ENCODE assay signal across 19 mouse cellular contexts in the genomic region with DNA sequence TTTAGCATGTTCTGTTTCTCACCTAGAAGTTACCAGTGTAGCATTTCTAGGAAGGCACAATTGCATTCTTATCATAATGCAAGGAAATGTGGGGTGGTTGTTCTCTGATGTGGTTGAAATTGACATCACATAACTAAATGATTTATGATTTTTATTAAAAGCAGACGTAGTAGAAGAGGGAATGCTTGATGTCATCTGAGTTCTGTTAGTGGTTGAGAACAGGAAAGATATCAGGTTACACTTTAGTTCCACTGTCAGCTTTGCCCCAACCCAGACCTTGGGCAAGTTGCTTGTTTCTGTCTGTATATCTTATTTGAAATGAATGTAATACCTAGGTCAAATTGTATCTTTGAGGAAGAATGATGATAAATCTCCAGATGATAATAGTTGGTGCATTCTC.
DNase-seq lines count a peak whose midpoint lies in the region; ATAC-seq and TF ChIP-seq lines count a peak whose summit lies in the region.
"Had no signal": no experiment of that assay in that cellular context is flagged by ENCODE, and none has a peak within 500 bp of the region (broad histone marks: within the 10 kb centered on the region; RNA-seq: fewer than 3 reads in every experiment).

No protein-coding gene starts in this region.

- no peak overlapping the region for H3K4me3 ChIP-seq in limb, embryonic 14.5 days (replicated peaks; ENCODE audit: low read length)
- no peak overlapping the region for H3K4me3 ChIP-seq in limb, embryonic 10.5 days
- no peak overlapping the region for H3K4me3 ChIP-seq in intestine, embryonic 15.5 days (replicated peaks)
- H3K4me3 ChIP-seq: forebrain, embryonic 12.5 days; hindbrain, embryonic 12.5 days; layer of hippocampus, adult 2 months; left cerebral cortex, adult 2 months; midbrain, embryonic 12.5 days had no signal

- no peaks in the 10 kb centered on the region for H3K9me3 ChIP-seq in limb, embryonic 14.5 days (ENCODE audit: control insufficient read depth, low read length)
- H3K9me3 ChIP-seq in limb, embryonic 10.5 days (replicated peaks), result no peaks in the 10 kb centered on the region
- H3K9me3 ChIP-seq in intestine, embryonic 15.5 days, result no peaks in the 10 kb centered on the region
- H3K9me3 ChIP-seq: forebrain, embryonic 12.5 days; hindbrain, embryonic 12.5 days; midbrain, embryonic 12.5 days had no signal

- H3K9ac ChIP-seq in limb, embryonic 14.5 days (ENCODE audit: low read depth, low read length, severe bottlenecking), result no peak overlapping the region
- H3K9ac ChIP-seq in intestine, embryonic 15.5 days, result no peak overlapping the region
- H3K9ac ChIP-seq: forebrain, embryonic 12.5 days; hindbrain, embryonic 12.5 days; midbrain, embryonic 12.5 days had no signal

- H3K27ac ChIP-seq in limb, embryonic 14.5 days (replicated peaks; ENCODE audit: low read depth, low read length), result no peak overlapping the region
- H3K27ac ChIP-seq in limb, embryonic 10.5 days, result no peak overlapping the region
- H3K27ac ChIP-seq in intestine, embryonic 15.5 days, result no peak overlapping the region
- H3K27ac ChIP-seq: forebrain, embryonic 12.5 days; hindbrain, embryonic 12.5 days; layer of hippocampus, adult 2 months; left cerebral cortex, adult 2 months; midbrain, embryonic 12.5 days had no signal

- no peak overlapping the region for H3K4me2 ChIP-seq in limb, embryonic 14.5 days (replicated peaks; ENCODE audit: low read depth, low read length, severe bottlenecking)
- no peak overlapping the region for H3K4me2 ChIP-seq in intestine, embryonic 15.5 days (replicated peaks)
- H3K4me2 ChIP-seq: forebrain, embryonic 12.5 days; hindbrain, embryonic 12.5 days; midbrain, embryonic 12.5 days had no signal

- no peaks in the 10 kb centered on the region for H3K27me3 ChIP-seq in limb, embryonic 14.5 days (ENCODE audit: control insufficient read depth, insufficient read depth, low read length)
- no peaks in the 10 kb centered on the region for H3K27me3 ChIP-seq in limb, embryonic 10.5 days (ENCODE audit: low read depth, poor library complexity, severe bottlenecking)
- H3K27me3 ChIP-seq in intestine, embryonic 15.5 days (replicated peaks), result no peaks in the 10 kb centered on the region
- H3K27me3 ChIP-seq: forebrain, embryonic 12.5 days; hindbrain, embryonic 12.5 days; midbrain, embryonic 12.5 days had no signal

- ATAC-seq in limb, embryonic 14.5 days (ENCODE audit: low FRiP score, low read depth), result no peak
- peak; percentile 45; the same call in 1 of the 2 replicates for ATAC-seq in common myeloid progenitor, adult 5-6 weeks (replicated peaks; ENCODE audit: low read depth, poor library complexity, severe bottlenecking)
- ATAC-seq in intestine, embryonic 15.5 days, result no peak

- no peaks in the 10 kb centered on the region for H3K4me1 ChIP-seq in limb, embryonic 14.5 days (ENCODE audit: control insufficient read depth, insufficient read depth, low read length)
- H3K4me1 ChIP-seq in limb, embryonic 10.5 days, result peaks cover 20% of the 10 kb centered on the region
- peaks cover 6% of the 10 kb centered on the region; the same call in 1 of the 2 replicates for H3K4me1 ChIP-seq in intestine, embryonic 15.5 days (replicated peaks)
- H3K4me1 ChIP-seq: forebrain, embryonic 12.5 days; hindbrain, embryonic 12.5 days; midbrain, embryonic 12.5 days had no signal

- DNase-seq in limb, embryonic 14.5 days (ENCODE audit: low spot score), result peak; percentile 35
- DNase-seq in limb, embryonic 10.5 days (ENCODE audit: low spot score), result no peak
- peak; percentile 49 for DNase-seq in hindlimb bud, embryonic 11.5 days (ENCODE audit: extremely low spot score, low read depth, low spot score)
- DNase-seq in cerebellum, adult 11 months, result no peak
- no peak for DNase-seq in layer of hippocampus, adult 9-10 months (ENCODE audit: low spot score)
- DNase-seq in cerebellum, postnatal 25 days, result no peak
- DNase-seq: adrenal gland, adult 8-10 months; cerebellum, adult 2 months; kidney, postnatal 25 days; left cerebral cortex, postnatal 4 days; thymus, adult 18-20 months; thymus, postnatal 4 days had no signal

- TF ChIP-seq POLR2A in limb, embryonic 14.5 days (IDR thresholded peaks at IDR 0.05; ENCODE audit: borderline replicate concordance, extremely low read depth, insufficient read depth, insufficient read length), result no peak

- 5% methylated on average over 1 of the region's 1 CpGs for WGBS in limb, embryonic 14.5 days
- 3% methylated on average over 1 of the region's 1 CpGs for WGBS in limb, embryonic 10.5 days
- WGBS in intestine, embryonic 15.5 days, result 44% methylated on average over 1 of the region's 1 CpGs

- no peaks in the 10 kb centered on the region for H3K36me3 ChIP-seq in limb, embryonic 14.5 days (ENCODE audit: control insufficient read depth, insufficient read depth, low read length)
- H3K36me3 ChIP-seq in limb, embryonic 10.5 days, result no peaks in the 10 kb centered on the region
- no peaks in the 10 kb centered on the region for H3K36me3 ChIP-seq in intestine, embryonic 15.5 days
- H3K36me3 ChIP-seq: forebrain, embryonic 12.5 days; hindbrain, embryonic 12.5 days; midbrain, embryonic 12.5 days had no signal

Comparison
In these comparisons a context has a peak if more than half of its experiments do, and no peak if none do; other contexts are left out.
1. DNase-seq: peak in limb, embryonic 14.5 days (single experiment) and hindlimb bud, embryonic 11.5 days (single experiment); none in limb, embryonic 10.5 days (single experiment), cerebellum, adult 11 months (single experiment), layer of hippocampus, adult 9-10 months (single experiment) and cerebellum, postnatal 25 days (0 of 2).